Mouse (Mus musculus): ENCODE measurements at regions not wholly inside any gene's neighbourhood (a gene's known extent, or its start where the extent isn't known, plus 50 kb on each side); places are given as distances from the start of the nearest gene placed in this dataset.

DNA sequence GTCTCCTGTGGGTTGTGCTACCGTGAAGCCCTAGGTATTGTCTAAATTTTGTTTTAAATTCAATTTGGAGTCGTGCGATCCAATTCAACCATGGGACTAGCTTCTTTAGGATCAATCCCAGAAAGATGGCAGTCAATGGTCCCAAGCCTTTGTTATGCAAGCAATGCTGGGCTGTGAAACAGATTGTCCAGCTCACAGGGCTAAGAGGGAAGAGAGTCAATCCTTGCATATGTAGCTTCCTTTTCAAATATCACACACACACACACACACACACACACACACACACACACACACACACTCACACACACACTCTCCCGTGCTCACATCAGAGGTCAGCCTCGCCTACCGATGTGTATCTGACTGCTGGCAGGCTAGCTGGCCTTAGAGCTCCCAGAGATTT lies 373.8 kb upstream of the Gm10131 start:
- TF ChIP-seq POU5F1 (IDR thresholded peaks at IDR 0.05; ENCODE audit: borderline replicate concordance, low read length) (no peak), NANOG (IDR thresholded peaks at IDR 0.05; ENCODE audit: borderline replicate concordance, low read length) (no peak), CTCF (conservative IDR thresholded peaks at IDR 0.05; ENCODE audit: low read length) (no peak)
- no peak overlapping the region for H3K4me3 ChIP-seq (replicated peaks; ENCODE audit: low read length)

DNA sequence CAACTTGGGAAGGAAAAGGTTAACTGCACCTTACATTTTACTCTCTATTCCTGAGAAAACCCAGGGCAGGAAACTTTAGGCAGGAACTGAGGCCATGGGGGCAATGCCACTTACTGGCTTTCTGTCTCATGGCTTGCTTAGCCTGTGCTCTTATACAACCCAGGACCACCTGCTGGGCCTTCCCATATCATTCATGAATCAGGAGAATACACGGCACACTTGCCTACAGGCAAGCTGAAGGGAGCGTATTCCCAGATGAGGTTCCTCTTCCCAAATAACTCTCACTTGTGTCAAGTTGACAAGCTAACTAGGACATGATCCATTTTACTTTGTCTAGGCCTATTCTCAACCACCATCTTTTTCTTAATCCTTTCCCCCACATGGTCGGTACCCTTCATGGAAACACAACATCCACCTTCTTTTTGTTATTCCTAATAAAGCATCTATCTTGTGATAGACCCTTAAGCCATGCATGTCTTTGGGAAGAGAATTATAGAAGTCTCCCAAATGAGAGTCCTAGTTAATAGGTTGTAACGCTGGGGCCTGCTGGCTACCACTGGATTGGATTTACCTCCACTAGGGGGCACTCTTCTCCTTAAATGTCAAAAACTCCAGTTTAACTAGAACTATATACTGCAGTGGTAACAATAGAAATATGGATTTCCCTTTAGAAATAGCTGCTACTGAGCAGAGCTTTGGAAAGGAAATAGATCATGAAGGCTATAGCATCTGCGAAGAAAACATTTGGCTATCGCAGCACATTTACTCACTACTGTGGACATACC lies 373.2 kb upstream of the Gm10131 start:
- H3K36me3 ChIP-seq (ENCODE audit: insufficient read depth, low read length): no peaks in the 10 kb centered on the region
- peak; percentile 66 for TF ChIP-seq CTCF (conservative IDR thresholded peaks at IDR 0.05; ENCODE audit: low read length)
- no peak for TF ChIP-seq POU5F1 (IDR thresholded peaks at IDR 0.05; ENCODE audit: borderline replicate concordance, low read length)
- H3K4me1 ChIP-seq (replicated peaks; ENCODE audit: low read depth, low read length): no peaks in the 10 kb centered on the region
- no peak overlapping the region for H3K4me3 ChIP-seq (replicated peaks; ENCODE audit: low read length)
- H3K9me3 ChIP-seq (ENCODE audit: low read length): no peaks in the 10 kb centered on the region
- H3K27me3 ChIP-seq (ENCODE audit: insufficient read depth, low read length): peaks cover 13% of the 10 kb centered on the region

More for the DNA sequence above, 373.8 kb upstream of the Gm10131 start:
- peaks cover 13% of the 10 kb centered on the region for H3K27me3 ChIP-seq (ENCODE audit: insufficient read depth, low read length)
- H3K36me3 ChIP-seq (ENCODE audit: insufficient read depth, low read length): no peaks in the 10 kb centered on the region
- H3K9me3 ChIP-seq (ENCODE audit: low read length): no peaks in the 10 kb centered on the region
- no peaks in the 10 kb centered on the region for H3K4me1 ChIP-seq (replicated peaks; ENCODE audit: low read depth, low read length)

DNA sequence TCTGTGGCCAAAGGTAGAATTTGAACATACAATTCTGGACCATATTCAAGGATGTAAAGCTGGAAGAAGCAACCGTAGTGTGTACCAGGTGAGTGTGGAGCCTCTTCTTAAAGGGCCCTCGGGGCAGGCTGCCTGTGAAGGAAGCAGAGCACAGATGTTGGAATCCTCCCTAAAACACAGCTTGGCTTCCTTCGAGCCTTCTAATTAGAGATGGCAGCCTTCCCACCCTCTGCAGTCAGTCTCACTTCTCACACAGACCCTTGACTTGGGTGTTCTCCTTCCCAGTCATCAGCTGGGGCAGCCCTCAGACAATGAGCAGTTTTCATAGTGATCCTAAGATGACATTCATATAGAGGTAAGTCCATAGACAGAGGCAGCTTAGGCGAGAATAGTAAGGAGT lies 371.7 kb upstream of the Gm10131 start:
- TF ChIP-seq POU5F1 (IDR thresholded peaks at IDR 0.05; ENCODE audit: borderline replicate concordance, low read length) (no peak), NANOG (IDR thresholded peaks at IDR 0.05; ENCODE audit: borderline replicate concordance, low read length) (no peak), CTCF (conservative IDR thresholded peaks at IDR 0.05; ENCODE audit: low read length) (no peak)

DNA sequence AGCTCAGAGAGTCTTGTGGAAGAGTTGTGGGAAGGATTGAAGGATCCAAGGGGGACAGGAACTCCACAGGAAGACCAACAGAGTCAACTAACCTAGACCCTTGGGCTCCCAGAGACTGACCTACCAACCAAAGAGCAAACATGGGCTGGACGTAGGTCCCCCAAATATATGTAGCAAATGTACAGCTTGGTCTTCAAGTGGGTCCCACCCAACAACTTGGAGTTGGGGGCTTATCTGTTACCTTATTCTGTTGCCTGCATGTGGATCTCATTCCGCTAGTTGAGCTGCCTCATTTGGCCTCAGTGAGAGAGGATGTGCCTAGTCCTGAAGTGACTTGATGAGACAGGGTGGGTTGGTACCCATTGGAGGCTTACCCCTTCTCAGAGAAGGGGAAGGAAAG lies 371.1 kb upstream of the Gm10131 start:
- Histone ChIP-seq H3K4me1 (replicated peaks; ENCODE audit: low read depth, low read length) (no peaks in the 10 kb centered on the region), H3K27me3 (ENCODE audit: insufficient read depth, low read length) (peaks cover 10% of the 10 kb centered on the region), H3K4me3 (replicated peaks; ENCODE audit: low read length) (no peak overlapping the region), H3K36me3 (ENCODE audit: insufficient read depth, low read length) (no peaks in the 10 kb centered on the region), H3K9me3 (ENCODE audit: low read length) (no peaks in the 10 kb centered on the region)
- TF ChIP-seq POU5F1 (IDR thresholded peaks at IDR 0.05; ENCODE audit: borderline replicate concordance, low read length) (no peak), NANOG (IDR thresholded peaks at IDR 0.05; ENCODE audit: borderline replicate concordance, low read length) (no peak), CTCF (conservative IDR thresholded peaks at IDR 0.05; ENCODE audit: low read length) (no peak)

More for the DNA sequence above, 371.7 kb upstream of the Gm10131 start:
- peaks cover 11% of the 10 kb centered on the region for H3K27me3 ChIP-seq (ENCODE audit: insufficient read depth, low read length)
- no peak overlapping the region for H3K4me3 ChIP-seq (replicated peaks; ENCODE audit: low read length)
- no peaks in the 10 kb centered on the region for H3K4me1 ChIP-seq (replicated peaks; ENCODE audit: low read depth, low read length)
- no peaks in the 10 kb centered on the region for H3K36me3 ChIP-seq (ENCODE audit: insufficient read depth, low read length)
- H3K9me3 ChIP-seq (ENCODE audit: low read length): no peaks in the 10 kb centered on the region

DNA sequence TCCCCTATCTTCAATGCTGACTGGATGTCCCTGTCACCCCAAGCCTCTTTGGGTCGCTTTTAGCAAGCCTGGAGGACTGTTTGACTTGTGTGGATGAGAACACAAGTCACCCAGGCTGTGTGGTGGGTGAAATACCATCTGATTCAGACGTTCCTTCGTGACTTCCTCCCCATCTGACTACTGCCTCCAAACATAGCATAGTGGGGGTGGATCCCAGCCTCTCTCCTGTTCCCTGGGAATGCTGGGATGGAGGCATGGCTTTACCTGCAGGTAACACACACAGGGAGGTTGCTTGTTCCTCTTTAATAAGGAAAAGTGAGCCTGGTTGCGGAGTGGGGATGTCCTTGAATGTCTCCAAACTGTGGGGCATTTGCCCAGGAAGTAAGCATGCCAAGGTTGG lies 369.0 kb upstream of the Gm10131 start:
- peaks cover 3% of the 10 kb centered on the region; the same call in 1 of the 2 replicates for H3K27me3 ChIP-seq (ENCODE audit: insufficient read depth, low read length)
- TF ChIP-seq POU5F1 (IDR thresholded peaks at IDR 0.05; ENCODE audit: borderline replicate concordance, low read length): no peak
- TF ChIP-seq CTCF (conservative IDR thresholded peaks at IDR 0.05; ENCODE audit: low read length): no peak
- TF ChIP-seq NANOG (IDR thresholded peaks at IDR 0.05; ENCODE audit: borderline replicate concordance, low read length): no peak
- no peaks in the 10 kb centered on the region for H3K4me1 ChIP-seq (replicated peaks; ENCODE audit: low read depth, low read length)
- H3K9me3 ChIP-seq (ENCODE audit: low read length): no peaks in the 10 kb centered on the region
- H3K36me3 ChIP-seq (ENCODE audit: insufficient read depth, low read length): no peaks in the 10 kb centered on the region
- H3K4me3 ChIP-seq (replicated peaks; ENCODE audit: low read length): no peak overlapping the region

DNA sequence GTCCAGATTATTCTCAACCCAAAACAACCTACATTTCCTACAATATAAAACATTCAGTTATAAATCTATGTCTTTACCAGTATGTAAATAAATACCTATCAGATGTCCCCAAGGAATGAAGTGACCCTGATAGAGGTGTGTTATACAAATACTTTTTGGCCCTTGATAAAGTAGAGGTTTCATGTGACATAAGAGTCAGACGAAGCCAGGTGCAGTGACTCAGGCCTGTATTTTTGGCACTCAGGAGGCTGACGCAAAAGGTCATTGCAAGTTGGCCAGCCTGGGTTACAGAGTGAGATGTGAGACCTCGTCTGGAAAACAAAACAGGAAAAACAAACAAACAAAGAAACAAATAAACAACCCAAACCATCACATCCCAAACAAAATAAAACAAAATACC lies 367.4 kb upstream of the Gm10131 start:
- Histone ChIP-seq H3K4me3 (replicated peaks; ENCODE audit: low read length) (no peak overlapping the region), H3K9me3 (ENCODE audit: low read length) (no peaks in the 10 kb centered on the region), H3K36me3 (ENCODE audit: insufficient read depth, low read length) (no peaks in the 10 kb centered on the region), H3K27me3 (ENCODE audit: insufficient read depth, low read length) (peaks cover 3% of the 10 kb centered on the region; the same call in 1 of the 2 replicates), H3K4me1 (replicated peaks; ENCODE audit: low read depth, low read length) (no peaks in the 10 kb centered on the region)
- TF ChIP-seq CTCF (conservative IDR thresholded peaks at IDR 0.05; ENCODE audit: low read length): no peak
- TF ChIP-seq POU5F1 (IDR thresholded peaks at IDR 0.05; ENCODE audit: borderline replicate concordance, low read length): no peak
- TF ChIP-seq NANOG (IDR thresholded peaks at IDR 0.05; ENCODE audit: borderline replicate concordance, low read length): no peak

DNA sequence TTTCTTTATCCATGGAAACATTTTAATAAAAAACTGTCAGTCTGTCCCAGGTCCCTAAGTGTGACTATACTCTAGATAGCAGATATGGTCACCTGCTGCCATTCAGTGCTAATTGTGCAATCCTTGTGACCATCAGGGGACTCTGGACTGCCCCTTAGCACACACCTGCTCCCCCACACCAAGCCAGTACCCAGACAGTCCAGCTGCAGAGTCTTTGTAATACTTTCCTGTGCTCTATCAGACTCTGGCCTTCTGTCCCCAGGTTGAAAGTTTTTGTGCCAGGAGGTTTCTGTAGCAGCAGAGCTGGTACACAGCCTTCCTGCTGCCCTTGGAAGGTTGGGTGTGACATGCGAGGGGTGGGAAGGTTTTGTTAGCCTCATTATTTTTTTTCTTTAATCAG lies 366.9 kb upstream of the Gm10131 start:
- Histone ChIP-seq H3K27me3 (ENCODE audit: insufficient read depth, low read length) (peaks cover 3% of the 10 kb centered on the region; the same call in 1 of the 2 replicates), H3K4me3 (replicated peaks; ENCODE audit: low read length) (no peak overlapping the region), H3K9me3 (ENCODE audit: low read length) (no peaks in the 10 kb centered on the region), H3K36me3 (ENCODE audit: insufficient read depth, low read length) (no peaks in the 10 kb centered on the region), H3K4me1 (replicated peaks; ENCODE audit: low read depth, low read length) (no peaks in the 10 kb centered on the region)
- TF ChIP-seq CTCF (conservative IDR thresholded peaks at IDR 0.05; ENCODE audit: low read length): no peak
- no peak for TF ChIP-seq NANOG (IDR thresholded peaks at IDR 0.05; ENCODE audit: borderline replicate concordance, low read length)
- no peak for TF ChIP-seq POU5F1 (IDR thresholded peaks at IDR 0.05; ENCODE audit: borderline replicate concordance, low read length)

DNA sequence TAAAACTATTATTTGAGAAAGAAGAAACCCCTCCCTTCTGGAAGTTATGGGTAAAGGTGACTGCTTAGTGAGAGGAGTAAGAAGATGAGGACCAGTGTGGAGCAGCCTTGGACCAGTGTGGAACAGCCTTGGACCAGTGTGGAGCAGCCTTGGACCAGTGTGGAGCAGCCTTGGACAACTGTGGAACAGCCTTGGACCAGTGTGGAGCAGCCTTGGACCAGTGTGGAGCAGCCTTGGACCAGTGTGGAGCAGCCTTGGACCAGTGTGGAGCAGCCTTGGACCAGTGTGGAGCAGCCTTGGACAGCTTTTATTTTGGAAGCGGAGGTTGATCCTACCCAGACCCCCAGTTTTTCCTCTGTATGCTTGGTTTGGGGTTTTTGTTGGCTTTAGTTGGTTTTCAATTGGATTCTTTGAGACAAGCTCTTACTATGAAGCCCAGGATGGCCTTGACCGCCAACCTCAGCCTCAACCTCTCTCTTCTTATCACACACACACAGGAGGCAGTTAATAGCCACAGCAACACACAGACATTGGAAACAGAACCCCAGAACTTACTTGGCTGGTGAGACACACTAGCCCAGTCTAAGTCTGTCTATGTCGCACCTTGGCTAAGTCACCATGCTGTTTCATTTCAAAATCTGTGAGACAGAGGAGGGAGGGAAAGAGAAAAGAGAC lies 364.7 kb upstream of the Gm10131 start:
- Histone ChIP-seq H3K4me1 (replicated peaks; ENCODE audit: low read depth, low read length) (no peaks in the 10 kb centered on the region), H3K36me3 (ENCODE audit: insufficient read depth, low read length) (no peaks in the 10 kb centered on the region), H3K4me3 (replicated peaks; ENCODE audit: low read length) (no peak overlapping the region), H3K9me3 (ENCODE audit: low read length) (no peaks in the 10 kb centered on the region), H3K27me3 (ENCODE audit: insufficient read depth, low read length) (no peaks in the 10 kb centered on the region)
- no peak for TF ChIP-seq POU5F1 (IDR thresholded peaks at IDR 0.05; ENCODE audit: borderline replicate concordance, low read length)
- no peak for TF ChIP-seq CTCF (conservative IDR thresholded peaks at IDR 0.05; ENCODE audit: low read length)
- TF ChIP-seq NANOG (IDR thresholded peaks at IDR 0.05; ENCODE audit: borderline replicate concordance, low read length): no peak

Data from E14TG2a.4 (cell line).